Mouse (Mus musculus): Measurements from ENCODE around the gene Glipr1.

GRCm38 (mm10) chr10:112023585-112023984, 21.2 kb upstream of the Glipr1 start:
- TF ChIP-seq CTCF (IDR thresholded peaks at IDR 0.05; ENCODE audit: borderline replicate concordance, insufficient read depth, low read length) (no peak), POLR2A (IDR thresholded peaks at IDR 0.05; ENCODE audit: low read depth, low read length) (no peak)
